ENCODE assay signal across 8 mouse cellular contexts in genomic region chr1:90588021-90588734, GRCm38 (mm10). TPM values are rescaled to one million over a fixed set of nuclear protein-coding genes. Genes with fewer than 3 reads are reported as not detected.
DNase-seq lines count a peak whose midpoint lies in the region; ATAC-seq lines count a peak whose summit lies in the region.
"Had no signal": no experiment of that assay in that cellular context is flagged by ENCODE, and none has a peak within 500 bp of the region (broad histone marks: within the 10 kb centered on the region; RNA-seq: fewer than 3 reads in every experiment).

No protein-coding gene starts in this region.

- 56% methylated on average over 9 of the region's 9 CpGs for WGBS in intestine, embryonic 15.5 days
- WGBS in midbrain, embryonic 11.5 days, result 60% methylated on average over 9 of the region's 9 CpGs

- no peak overlapping the region for H3K4me2 ChIP-seq in intestine, embryonic 15.5 days (replicated peaks)
- no peak overlapping the region for H3K4me2 ChIP-seq in midbrain, embryonic 11.5 days

- H3K36me3 ChIP-seq in intestine, embryonic 15.5 days, result no peaks in the 10 kb centered on the region
- no peaks in the 10 kb centered on the region for H3K36me3 ChIP-seq in midbrain, embryonic 11.5 days (ENCODE audit: control insufficient read depth, insufficient read depth, low read length)

- peak; percentile 75 for ATAC-seq in intestine, embryonic 15.5 days
- peak; percentile 79 for ATAC-seq in midbrain, embryonic 11.5 days (ENCODE audit: low FRiP score)

- no peak overlapping the region for H3K27ac ChIP-seq in intestine, embryonic 15.5 days
- H3K27ac ChIP-seq in midbrain, embryonic 11.5 days (ENCODE audit: low read depth, low read length), result no peak overlapping the region

- DNase-seq in adrenal gland, adult 2 months, result peak; percentile 81
- DNase-seq in cerebellum, postnatal 4 days (ENCODE audit: low spot score in 2 of 2), result peak; percentile 81 to 86
- peak; percentile 85 for DNase-seq in gastrocnemius, postnatal 10 days
- peak; percentile 27 to 85 for DNase-seq in left cerebral cortex, adult 9 months (ENCODE audit: low spot score in 2 of 2)
- peak; percentile 93 for DNase-seq in midbrain, embryonic 11.5 days (ENCODE audit: low spot score, missing footprints)
- peak; percentile 26 to 71 for DNase-seq in spleen, postnatal 10 days (ENCODE audit: low spot score in 2 of 2)

- H3K9me3 ChIP-seq in intestine, embryonic 15.5 days, result no peaks in the 10 kb centered on the region
- no peaks in the 10 kb centered on the region for H3K9me3 ChIP-seq in midbrain, embryonic 11.5 days (ENCODE audit: control insufficient read depth, low read length)

- H3K27me3 ChIP-seq in intestine, embryonic 15.5 days (replicated peaks), result no peaks in the 10 kb centered on the region
- no peaks in the 10 kb centered on the region for H3K27me3 ChIP-seq in midbrain, embryonic 11.5 days (ENCODE audit: control insufficient read depth, insufficient read depth, low read length)

- no peak overlapping the region for H3K9ac ChIP-seq in intestine, embryonic 15.5 days
- H3K9ac ChIP-seq in midbrain, embryonic 11.5 days (ENCODE audit: low read length), result no peak overlapping the region

- no peaks in the 10 kb centered on the region for H3K4me1 ChIP-seq in intestine, embryonic 15.5 days (replicated peaks)
- 0 out of 2 replicates have a peak, but pooled peaks cover 2% of the 10 kb centered on the region for H3K4me1 ChIP-seq in midbrain, embryonic 11.5 days (ENCODE audit: control insufficient read depth, insufficient read depth, low read length)

- no peak overlapping the region for H3K4me3 ChIP-seq in intestine, embryonic 15.5 days (replicated peaks)
- no peak overlapping the region for H3K4me3 ChIP-seq in midbrain, embryonic 11.5 days (ENCODE audit: low read depth, low read length)
- H3K4me3 ChIP-seq: myocyte had no signal

RNA-seq across cellular contexts. Expression of gene Cops8, which starts 14.6 kb away (rescaled TPM):
- total RNA-seq in adrenal gland, adult 2 months (2021), result 10 to 100 TPM; 76.1 to 87.7 TPM
- polyA plus RNA-seq in adrenal gland, adult 2 months (2012; rRNA removed), result 25.8 and 28.5 TPM in 2 replicates
- total RNA-seq in gastrocnemius, postnatal 10 days (2021), result 10 to 100 TPM; 74.9 to 75.5 TPM
- 127 and 129 TPM in 2 replicates for polyA plus RNA-seq in intestine, embryonic 15.5 days (2015; fragmentation: Nextera tagmentation; extraction: Ambion mirVana)
- polyA plus RNA-seq in midbrain, embryonic 11.5 days (2014; fragmentation: Nextera tagmentation; extraction: Ambion mirVana), result 192 and 203 TPM in 2 replicates
